Mouse (Mus musculus): ENCODE data around the gene Cnksr1. TPM values are rescaled to one million over a fixed set of nuclear protein-coding genes. Genes with fewer than 3 reads are reported as not detected.

The Cnksr1 gene
- total RNA-seq, 1 experiment from 2014 or later = not detected

DNA sequence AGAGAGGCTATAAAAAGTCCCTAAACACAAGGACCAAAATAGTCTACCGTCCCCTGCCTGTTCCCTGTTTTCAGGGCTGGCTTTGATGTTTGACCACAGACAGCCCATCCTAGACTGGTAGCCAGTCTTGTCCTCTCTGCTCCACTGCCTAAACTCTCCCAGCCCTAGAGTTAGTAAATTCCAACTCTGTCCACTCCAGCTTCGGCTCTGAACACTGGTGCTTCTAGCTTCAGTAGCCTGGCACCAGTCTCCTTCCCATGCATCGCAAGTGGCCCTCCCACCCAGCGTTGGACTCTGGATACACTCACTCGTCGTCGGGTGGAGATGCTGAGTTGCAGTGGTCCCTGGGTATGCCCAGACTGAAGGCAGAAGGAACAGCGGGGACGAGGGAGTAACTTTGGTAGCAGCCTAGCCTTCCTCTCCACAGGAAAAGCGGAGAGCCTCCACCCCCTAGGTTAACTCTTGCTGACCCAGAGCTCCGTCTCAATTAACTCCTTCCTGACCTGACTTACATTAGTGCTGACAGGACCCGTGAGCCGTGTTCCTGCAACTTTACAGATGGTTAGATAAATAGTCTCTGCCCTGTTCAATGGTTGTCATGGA, 15.6 kb upstream of the Cnksr1 start, which contains the start of gene Grrp1:
TSS of gene Grrp1 (minus strand) at position 385 of the 603 bp plus-strand sequence.
- ATAC-seq (replicated peaks; ENCODE audit: low read depth, poor library complexity, severe bottlenecking) = no peak

DNA sequence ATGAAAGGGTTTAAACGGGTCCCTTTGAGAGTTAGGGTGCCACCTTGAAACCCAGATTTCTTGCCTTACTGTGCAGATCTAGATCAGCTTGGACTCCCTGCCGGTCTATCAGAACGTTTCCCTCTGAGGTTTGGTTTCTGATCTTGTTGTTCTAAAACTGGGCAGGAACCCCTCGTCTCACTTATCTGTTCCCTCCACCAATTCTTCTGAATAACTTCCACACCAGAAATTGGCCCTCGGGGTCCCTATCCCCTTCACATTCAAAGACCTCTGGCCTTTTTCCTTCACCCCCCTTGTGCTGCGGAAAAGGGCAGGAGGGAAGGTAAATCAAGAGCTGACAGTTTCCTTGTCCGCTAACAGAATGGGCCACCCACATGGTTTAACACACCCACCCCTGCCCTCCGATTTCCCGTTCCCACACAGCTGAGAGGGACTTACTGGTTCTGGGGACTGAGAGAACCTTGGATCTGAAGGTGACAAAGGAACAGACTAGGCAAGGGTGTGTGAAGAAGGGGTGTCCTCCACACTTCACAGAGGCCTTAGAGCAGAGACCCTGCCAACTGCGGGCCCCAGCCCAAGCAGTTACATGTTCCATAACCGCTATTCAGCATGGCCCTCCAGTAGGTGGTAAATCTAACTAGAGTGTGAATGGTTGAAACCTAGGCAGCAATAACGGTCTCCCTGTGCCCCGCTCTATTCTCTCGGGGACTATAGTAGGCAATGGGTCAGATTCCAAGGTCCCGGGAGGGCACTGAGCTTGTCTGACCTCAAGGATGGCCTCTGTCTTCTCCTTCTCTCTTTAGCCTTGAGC, 14.9 kb upstream of the Cnksr1 start:
- ATAC-seq (replicated peaks; ENCODE audit: low read depth, poor library complexity, severe bottlenecking) = no peak

GRCm38 (mm10) chr4:134252131-134252910, 14.1 kb upstream of the Cnksr1 start:
- ATAC-seq (replicated peaks; ENCODE audit: low read depth, poor library complexity, severe bottlenecking) = no peak

GRCm38 (mm10) chr4:134251241-134252130, 13.3 kb upstream of the Cnksr1 start:
- peak; percentile 19 for ATAC-seq (replicated peaks; ENCODE audit: low read depth, poor library complexity, severe bottlenecking)

DNA sequence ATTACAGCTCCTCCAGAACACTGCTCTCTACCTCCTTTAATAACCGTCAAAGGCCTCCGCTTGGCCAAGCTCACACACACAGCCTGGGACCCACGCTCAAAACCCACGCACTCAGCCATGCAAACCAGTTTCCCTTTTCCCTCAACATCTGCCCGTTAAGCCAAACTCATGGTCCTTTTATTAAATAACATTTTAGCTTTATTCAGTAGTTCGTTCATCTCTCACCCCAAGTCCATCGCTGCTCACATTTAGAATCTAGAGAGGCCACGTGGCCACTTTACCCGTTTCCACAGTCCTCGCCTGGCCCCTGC, 12.7 kb upstream of the Cnksr1 start:
- no peak for ATAC-seq (replicated peaks; ENCODE audit: low read depth, poor library complexity, severe bottlenecking)

GRCm38 (mm10) chr4:134250116-134250929, 12.1 kb upstream of the Cnksr1 start:
- ATAC-seq (replicated peaks; ENCODE audit: low read depth, poor library complexity, severe bottlenecking) = no peak

GRCm38 (mm10) chr4:134249651-134250050, 11.5 kb upstream of the Cnksr1 start:
- ATAC-seq (replicated peaks; ENCODE audit: low read depth, poor library complexity, severe bottlenecking) = peak; percentile 43; the same call in 1 of the 2 replicates

- ATAC-seq (replicated peaks; ENCODE audit: low read depth, poor library complexity, severe bottlenecking) = no peak
These were observed 8.6 kb upstream of the Cnksr1 start, which contains the start of gene Gm30191 for GRCm38 (mm10) chr4:134246719-134247258. Gm30191 (plus strand) TSS chr4:134246935.

- ATAC-seq (replicated peaks; ENCODE audit: low read depth, poor library complexity, severe bottlenecking) = no peak
These were observed 8.1 kb upstream of the Cnksr1 start for GRCm38 (mm10) chr4:134246256-134246655.

GRCm38 (mm10) chr4:134245148-134245843, 7.1 kb upstream of the Cnksr1 start, which contains the start of gene Zfp593:
Zfp593 (minus strand) TSS chr4:134245592.
- ATAC-seq (replicated peaks; ENCODE audit: low read depth, poor library complexity, severe bottlenecking) = peak; percentile 86

GRCm38 (mm10) chr4:134243516-134244250, 5.5 kb upstream of the Cnksr1 start, which contains the start of gene E130218I03Rik:
E130218I03Rik (plus strand) TSS chr4:134243662.
- no peak for ATAC-seq (replicated peaks; ENCODE audit: low read depth, poor library complexity, severe bottlenecking)

GRCm38 (mm10) chr4:134238686-134239085, 487 bp upstream of the Cnksr1 start:
- no peak for ATAC-seq (replicated peaks; ENCODE audit: low read depth, poor library complexity, severe bottlenecking)

DNA sequence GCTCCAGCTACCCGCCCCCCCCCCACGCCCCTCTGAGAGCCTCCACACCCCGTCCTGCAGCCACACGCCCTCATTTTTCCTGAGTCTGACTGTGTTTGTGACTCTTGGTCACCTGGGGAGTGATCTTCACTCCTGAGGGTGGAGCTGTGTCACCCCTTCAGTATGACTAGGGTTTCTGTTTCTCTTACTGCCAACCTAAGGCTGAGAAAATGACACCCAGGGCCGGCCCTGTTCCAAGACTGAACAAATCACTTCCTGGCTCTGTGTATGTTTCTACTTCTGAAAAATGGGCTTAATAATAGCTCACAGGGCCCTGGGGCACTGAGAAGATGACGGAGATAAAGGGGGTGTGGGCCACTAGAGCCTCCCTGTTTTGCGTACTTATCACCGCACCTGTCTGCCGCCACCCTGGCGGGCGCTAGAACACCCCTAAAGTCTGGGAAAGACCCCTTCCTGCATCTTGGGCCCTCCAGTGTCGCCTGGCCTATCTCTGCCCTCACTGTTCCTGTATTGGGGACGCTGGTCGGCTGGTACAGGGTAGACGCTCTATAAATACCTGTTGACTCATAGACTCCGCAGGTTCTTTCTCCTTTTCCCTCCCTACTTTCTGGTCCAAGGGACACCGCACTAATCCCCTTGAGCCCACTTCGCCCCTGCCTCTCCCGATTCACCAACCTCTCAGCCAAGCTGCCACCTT, 469 bp downstream of the Cnksr1 start:
- ATAC-seq (replicated peaks; ENCODE audit: low read depth, poor library complexity, severe bottlenecking) = no peak

DNA sequence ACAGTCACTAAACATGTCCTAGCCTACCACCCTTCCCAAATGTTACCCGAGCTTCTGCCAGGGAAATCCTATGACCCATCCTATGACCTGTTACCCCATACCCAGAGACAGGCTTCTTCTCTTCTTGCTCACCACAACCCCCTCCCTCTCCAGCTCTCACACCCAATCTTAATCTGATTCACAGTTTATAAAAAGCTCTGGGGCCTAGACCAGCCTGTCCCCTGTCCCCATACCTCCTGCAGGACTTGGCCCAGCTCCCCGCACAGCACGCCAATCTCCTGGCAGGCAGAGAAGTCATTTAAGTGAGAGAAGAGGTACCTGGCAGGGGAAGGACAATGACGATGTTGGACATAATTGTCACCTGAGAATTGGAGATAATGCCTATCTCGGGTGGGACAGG, 3.3 kb downstream of the Cnksr1 start:
- ATAC-seq (replicated peaks; ENCODE audit: low read depth, poor library complexity, severe bottlenecking) = no peak

GRCm38 (mm10) chr4:134230431-134230830, 7.8 kb downstream of the Cnksr1 start:
- no peak for ATAC-seq (replicated peaks; ENCODE audit: low read depth, poor library complexity, severe bottlenecking)

- no peak for ATAC-seq (replicated peaks; ENCODE audit: low read depth, poor library complexity, severe bottlenecking)
These were observed 11.0 kb downstream of the Cnksr1 start, which contains the start of gene Catsper4 for GRCm38 (mm10) chr4:134227194-134227593. Catsper4 (minus strand) TSS chr4:134227383.

Data from common myeloid progenitor, adult 5-6 weeks (primary cell).